Mouse (Mus musculus): Measurements from ENCODE around the gene Rbfox1.

- TF ChIP-seq CTCF (IDR thresholded peaks at IDR 0.05; ENCODE audit: borderline replicate concordance, control insufficient read depth, extremely low read depth, insufficient read depth, low read length, poor library complexity) (no peak), POLR2A (IDR thresholded peaks at IDR 0.05; ENCODE audit: control insufficient read depth, extremely low read depth, insufficient read depth, low read length, poor library complexity) (no peak)
Measured at GRCm38 (mm10) chr16:6353191-6353590, 468.0 kb downstream of the Rbfox1 start.

Data from thymus, adult 2 months (tissue).